Mouse (Mus musculus) spleen, adult 2 months (tissue): Measurements from ENCODE around the gene Pfdn6.

ENCODE experiments used
- CTCF ChIP-seq: fragments of 200-500 bp; IDR thresholded peaks from 2 replicates; pipeline ENCODE4 v1.5.1; 2011; ENCODE audit warnings: mild to moderate bottlenecking, inconsistent platforms; ENCODE audit not compliant: insufficient read depth, insufficient read length, insufficient replicate concordance; ENCODE audit errors: extremely low read depth
- POLR2A ChIP-seq: fragments of 200-500 bp; IDR thresholded peaks from 2 replicates; pipeline ENCODE4 v1.6.1; 2011; ENCODE audit warnings: low read depth, low read length, inconsistent platforms

DNA sequence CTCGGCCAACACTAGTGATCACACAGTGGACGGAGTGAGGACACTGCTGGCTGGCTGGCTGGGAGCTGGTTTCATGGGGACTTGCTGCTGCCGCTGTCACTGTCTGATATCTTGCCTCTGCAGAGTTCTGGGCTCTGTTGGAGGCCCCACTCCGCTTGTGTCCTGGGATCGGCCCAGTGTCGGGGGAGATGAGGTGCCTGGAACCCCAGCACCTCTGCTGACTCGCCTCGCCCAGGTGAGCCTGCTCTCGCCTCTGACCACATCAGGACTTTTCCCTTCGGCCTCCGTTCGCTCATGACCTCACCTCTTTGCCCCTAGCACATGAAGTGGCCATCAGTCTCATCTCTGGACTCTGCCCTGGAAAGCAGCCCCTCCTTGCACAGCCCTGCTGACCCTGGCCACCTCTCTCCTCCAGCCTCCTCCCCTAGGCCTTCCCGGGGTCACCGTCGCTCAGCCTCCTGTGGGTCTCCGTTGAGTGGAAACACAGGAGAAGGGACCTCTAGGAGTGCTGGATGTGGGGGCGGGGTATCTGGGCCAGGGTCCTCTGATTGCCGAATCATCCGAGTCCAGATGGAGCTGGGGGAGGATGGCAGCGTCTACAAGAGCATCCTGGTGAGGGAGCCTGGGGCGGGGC is 4.6 kb downstream of the Pfdn6 start:
- TF ChIP-seq CTCF = no peak
- TF ChIP-seq POLR2A = no peak
